Mouse (Mus musculus): ENCODE results near the gene Uroc1.

Gene Uroc1

GRCm38 (mm10) chr6:90332561-90333425, at the start of gene Uroc1:
Uroc1 (plus strand) TSS chr6:90333284.
- no peak for DNase-seq (ENCODE audit: low spot score)

DNA sequence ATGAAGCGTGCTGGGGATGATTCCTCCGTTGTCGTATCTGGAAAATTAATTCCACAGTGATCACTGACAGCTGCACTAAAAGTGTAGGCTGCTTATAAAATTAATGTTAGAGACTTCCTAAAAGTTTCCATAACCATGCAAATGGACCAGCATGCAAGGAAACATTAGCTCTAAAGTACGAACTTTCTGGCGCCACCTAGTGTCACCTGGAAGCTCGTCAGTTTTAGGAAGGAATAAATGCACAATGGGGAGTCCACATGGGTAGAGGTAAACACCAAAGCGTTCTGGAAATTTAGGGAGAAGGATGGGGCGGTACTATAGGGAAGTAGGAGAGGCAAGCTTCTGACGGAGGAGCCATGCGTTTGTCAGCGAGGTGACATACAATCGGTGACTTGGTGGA, 44.8 kb upstream of the Uroc1 start:
- DNase-seq (ENCODE audit: low spot score) = no peak

GRCm38 (mm10) chr6:90300919-90301318, 32.2 kb upstream of the Uroc1 start, which contains the start of gene BC048671:
BC048671 (plus strand) TSS chr6:90301219.
- DNase-seq (ENCODE audit: low spot score) = no peak

DNA sequence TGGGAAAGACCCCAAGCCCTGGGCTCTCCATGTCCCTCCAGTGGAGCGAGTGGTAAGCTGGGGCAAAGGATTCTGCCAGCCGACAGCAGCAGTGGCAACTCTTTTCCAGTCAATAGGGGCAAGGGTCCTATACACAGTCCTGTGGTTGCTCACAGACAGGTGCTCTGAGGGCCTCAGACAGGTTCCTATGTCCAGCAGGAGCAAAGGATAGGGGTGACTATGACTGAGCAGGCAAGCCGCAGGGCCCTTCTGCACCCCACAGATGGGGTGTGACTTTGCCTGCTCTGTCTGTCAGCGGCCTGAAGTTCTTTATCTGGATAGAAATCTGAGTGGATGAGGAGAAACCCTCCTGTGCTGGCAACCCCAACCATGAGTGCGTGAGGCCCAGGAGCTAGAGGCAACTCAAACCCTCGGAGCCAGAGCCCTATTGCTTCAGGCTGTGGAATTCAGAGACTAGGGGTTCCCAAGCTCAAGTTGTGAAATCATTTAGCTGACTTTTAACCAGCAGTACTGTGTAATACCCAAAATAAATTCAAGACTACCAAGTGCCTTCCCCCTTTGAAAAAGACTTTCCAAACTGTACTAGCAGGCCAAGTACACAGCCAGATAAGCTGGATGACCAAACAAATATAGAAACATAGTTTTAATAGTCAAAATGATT, 26.6 kb upstream of the Uroc1 start:
- no peak for DNase-seq (ENCODE audit: low spot score)

- DNase-seq (ENCODE audit: low spot score) = no peak
Observed at GRCm38 (mm10) chr6:90308839-90309778, 24.0 kb upstream of the Uroc1 start.

- DNase-seq (ENCODE audit: low spot score) = no peak
Observed at GRCm38 (mm10) chr6:90315961-90316360, 17.1 kb upstream of the Uroc1 start.

DNA sequence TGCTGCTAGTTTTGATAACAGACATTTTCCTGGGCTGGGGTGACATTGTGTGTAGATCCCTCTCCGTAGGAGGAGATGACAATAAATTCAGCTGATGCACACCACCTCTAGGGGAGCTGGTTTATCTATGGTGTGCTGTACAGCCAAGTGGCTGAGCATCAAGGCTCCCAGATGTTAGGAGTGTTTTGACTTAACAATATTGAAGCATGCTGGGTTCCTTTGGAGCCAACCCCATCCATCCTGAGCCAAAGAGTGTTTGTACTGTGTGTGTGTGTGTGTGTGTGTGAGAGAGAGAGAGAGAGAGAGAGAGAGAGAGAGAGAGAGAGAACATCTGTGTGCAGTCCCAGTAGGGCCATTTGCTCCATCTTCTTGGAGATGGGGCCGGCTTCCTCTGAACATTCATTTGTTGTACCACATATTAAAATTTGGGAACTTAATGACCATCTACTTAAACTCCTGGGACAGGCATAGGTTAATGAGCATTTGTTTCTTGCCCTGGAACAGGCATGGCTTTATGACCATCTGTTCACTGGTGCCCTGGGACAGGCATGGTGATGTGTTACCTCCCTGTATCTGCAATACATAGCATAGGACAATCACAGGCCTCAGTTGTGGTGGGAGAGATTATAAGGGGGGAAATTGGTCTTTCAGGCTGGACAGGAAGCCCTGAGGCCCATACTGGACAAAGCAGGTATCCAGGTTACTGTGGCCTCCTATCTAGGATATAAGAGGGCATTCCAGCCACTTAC, 15.4 kb upstream of the Uroc1 start:
- no peak for DNase-seq (ENCODE audit: low spot score)

- no peak for DNase-seq (ENCODE audit: low spot score)
Observed at GRCm38 (mm10) chr6:90319019-90319418, 14.1 kb upstream of the Uroc1 start.

- DNase-seq (ENCODE audit: low spot score) = no peak
Observed at GRCm38 (mm10) chr6:90319475-90320191, 13.5 kb upstream of the Uroc1 start.

GRCm38 (mm10) chr6:90320429-90320828, 12.7 kb upstream of the Uroc1 start:
- DNase-seq (ENCODE audit: low spot score) = no peak

GRCm38 (mm10) chr6:90321811-90322210, 11.3 kb upstream of the Uroc1 start:
- DNase-seq (ENCODE audit: low spot score) = no peak

DNA sequence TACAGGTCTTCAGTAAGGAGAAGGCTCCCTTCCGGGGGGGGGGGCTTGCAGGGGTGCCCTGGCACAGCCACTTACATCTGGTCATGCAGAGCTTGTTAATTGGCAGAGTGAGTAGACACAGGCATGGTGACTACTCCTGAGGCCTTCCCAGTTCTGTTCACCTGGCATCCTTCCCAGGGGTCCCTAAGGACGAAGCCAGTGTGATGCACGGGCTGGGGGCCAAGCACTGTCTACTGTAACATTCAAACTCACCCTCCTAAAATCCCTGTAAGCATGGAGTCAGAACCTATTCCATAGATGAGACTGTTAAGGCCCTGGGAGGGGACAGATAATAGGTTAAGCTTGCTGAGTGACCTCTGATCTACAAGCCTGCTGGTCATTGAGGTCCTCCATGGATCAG, 9.1 kb upstream of the Uroc1 start:
- DNase-seq (ENCODE audit: low spot score) = no peak

DNA sequence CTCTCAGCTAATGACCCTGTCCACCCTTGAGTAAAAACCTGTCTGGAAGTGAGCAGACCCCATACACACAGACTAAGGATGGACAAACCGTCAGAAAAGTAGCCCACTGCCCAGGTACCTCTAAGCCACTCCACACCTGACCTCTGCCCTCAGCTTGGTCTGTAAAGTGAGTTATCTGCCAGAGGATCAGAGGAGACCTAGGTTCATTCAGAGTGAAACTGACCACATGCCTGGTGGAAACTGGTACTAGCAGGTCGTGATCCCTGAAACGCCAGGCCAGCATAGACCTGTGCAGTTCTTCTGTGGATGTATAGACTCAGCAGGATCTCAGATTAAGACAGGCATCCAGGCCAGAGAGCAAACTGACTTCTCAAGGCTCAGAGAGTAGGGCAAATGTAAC, 8.6 kb upstream of the Uroc1 start:
- DNase-seq (ENCODE audit: low spot score) = no peak

DNA sequence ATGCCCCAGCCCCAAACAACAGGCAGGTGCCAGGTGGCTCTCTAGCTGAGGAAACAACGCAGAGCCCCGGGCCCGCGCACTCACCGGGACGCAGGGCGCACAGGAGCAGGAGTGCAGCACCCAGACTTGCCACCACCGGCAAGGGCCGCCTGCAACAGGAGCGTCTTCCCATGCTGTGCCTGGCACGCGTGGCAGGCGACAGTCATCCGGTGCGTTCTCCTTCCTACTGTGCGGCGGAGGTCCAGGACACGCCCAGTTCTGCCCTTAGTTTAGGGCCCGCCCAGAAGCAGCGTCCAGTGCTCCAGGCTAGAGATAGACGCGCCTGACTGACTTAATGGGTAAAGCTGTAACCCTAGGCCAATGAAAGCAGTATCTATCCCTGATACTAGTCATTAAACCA, 8.1 kb upstream of the Uroc1 start, which contains the start of gene Chst13:
Chst13 (minus strand) TSS at position 195 of the 400 bp plus-strand sequence.
- DNase-seq (ENCODE audit: low spot score) = no peak

DNA sequence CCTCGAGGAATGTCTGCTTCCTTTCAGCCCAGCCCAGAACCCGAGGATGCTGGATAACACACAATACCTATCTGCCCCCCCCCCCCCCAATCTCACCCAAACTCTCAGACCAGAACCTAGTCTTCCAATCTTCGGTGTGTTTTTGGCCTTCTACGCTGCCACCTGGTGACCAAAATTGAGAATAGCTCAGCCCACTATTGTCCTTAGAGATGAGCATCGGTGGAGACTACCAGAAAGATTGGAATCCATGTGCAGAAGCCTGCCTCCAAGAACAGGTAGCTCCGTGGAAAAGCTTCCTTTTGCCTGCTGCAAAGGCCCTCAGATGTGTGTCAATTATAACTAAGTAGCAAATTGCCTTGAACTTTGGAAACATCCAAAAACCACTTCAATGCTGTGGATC, 5.4 kb upstream of the Uroc1 start:
- no peak for DNase-seq (ENCODE audit: low spot score)

GRCm38 (mm10) chr6:90329953-90330352, 3.1 kb upstream of the Uroc1 start:
- no peak for DNase-seq (ENCODE audit: low spot score)

GRCm38 (mm10) chr6:90334244-90334643, 1.2 kb downstream of the Uroc1 start:
- DNase-seq (ENCODE audit: low spot score) = no peak

GRCm38 (mm10) chr6:90342343-90342742, 9.3 kb downstream of the Uroc1 start:
- DNase-seq (ENCODE audit: low spot score) = no peak

DNA sequence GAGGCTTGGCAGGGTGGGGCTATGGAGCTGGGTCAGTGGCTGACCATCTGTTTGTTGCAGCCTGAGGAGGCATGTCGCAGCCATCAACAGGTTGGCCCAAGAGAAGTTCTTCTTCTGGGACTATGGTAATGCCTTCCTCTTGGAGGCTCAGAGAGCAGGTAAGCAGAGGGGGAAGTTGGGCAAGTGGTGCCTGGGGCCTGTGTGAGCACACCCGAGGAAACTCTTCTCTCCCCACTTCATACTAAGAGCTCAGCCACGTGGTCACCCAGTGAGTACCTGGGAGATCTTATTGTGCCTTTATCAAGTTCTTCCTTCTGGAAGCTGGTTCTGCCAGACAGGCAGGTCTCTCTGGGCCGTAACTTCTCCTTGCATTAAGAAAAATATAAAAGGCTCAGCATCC, 14.1 kb downstream of the Uroc1 start:
- no peak for DNase-seq (ENCODE audit: low spot score)

DNA sequence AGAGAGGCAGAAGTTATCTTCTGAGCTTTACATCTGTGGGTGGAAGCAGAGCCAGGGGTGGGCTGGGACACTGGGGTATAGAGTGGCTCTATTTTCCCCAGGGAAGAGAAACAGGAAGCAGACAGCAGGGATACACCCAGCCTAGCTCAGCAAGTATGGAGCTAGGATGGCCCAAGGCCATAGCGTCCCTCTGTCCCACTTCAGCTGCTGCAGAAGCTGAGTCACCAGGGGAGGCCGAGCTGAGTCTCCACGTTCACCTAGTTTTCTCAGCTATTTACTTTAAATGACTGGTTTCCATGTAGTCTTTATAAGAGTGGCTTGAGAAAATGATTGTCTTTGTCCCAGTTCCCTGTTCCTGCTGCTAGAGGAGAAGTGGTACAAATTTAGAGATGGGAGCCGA, 15.4 kb downstream of the Uroc1 start:
- DNase-seq (ENCODE audit: low spot score) = no peak

- DNase-seq (ENCODE audit: low spot score) = no peak
Observed at GRCm38 (mm10) chr6:90350011-90350410, 16.9 kb downstream of the Uroc1 start.
